Mouse (Mus musculus) effector memory CD4-positive, alpha-beta T cell, adult 7 months (primary cell): ENCODE data around the gene Ctf1. TPM values are rescaled to one million over a fixed set of nuclear protein-coding genes. Genes with fewer than 3 reads are reported as not detected.

Experiments used
- polyA plus RNA-seq: library from polyadenylated mRNA; unstranded; fragments of 100-300 nt; shearing (Covaris generic); gene quantifications from one replicate; pipeline ENCODE4 v1.2.1, GENCODE M21; 2017

The Ctf1 gene
- not detected for polyA plus RNA-seq

DNA sequence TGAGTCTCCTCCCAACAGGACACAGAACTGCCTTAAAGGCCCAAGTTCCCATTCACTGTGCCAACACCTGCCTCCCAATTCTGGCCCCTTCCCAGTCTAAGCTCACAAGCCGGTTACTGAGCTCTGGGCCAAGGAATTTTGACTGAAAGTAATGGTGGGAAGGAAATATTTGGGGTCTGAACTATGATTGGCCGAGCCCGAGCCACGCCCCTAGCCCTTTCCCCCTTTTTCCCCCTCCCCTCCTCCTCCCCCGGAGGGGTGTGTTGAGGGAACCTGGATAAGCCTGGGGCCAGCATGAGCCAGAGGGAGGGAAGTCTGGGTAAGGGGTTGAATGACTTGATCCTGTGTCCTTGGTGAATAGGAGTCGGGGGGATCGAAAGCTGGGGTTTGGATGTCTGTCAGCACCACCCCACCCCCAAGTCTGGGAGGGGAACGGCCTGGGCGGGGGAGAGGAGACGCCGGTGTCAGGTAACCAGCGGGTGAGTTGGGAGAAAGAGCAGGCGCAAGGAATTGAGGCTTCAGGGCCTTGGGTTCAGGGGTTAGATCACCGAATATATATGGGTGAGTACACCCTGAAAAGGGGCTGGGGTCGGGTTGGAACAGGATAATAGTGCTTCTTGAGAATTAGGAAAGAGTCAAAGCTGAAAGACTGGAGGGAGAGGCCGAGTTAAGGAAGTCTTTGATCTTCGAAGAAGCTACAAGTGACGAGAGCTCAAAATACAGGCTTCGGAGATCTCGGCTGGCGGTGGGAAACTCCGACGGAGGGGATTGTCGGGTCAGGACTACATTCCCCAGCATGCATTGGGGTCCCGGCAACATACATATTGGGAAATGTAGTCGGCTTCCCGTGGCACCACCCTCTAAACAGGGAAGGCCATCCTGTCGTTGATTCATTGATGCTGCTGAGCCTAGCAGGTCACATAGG, at the start of gene Ctf1:
Ctf1 (plus strand) TSS at position 276 of the 925 bp plus-strand sequence.

GRCm38 (mm10) chr7:127708207-127709078, 4.1 kb upstream of the Ctf1 start, which contains the start of gene Bcl7c:
TSS of gene Bcl7c (minus strand) at chr7:127708933.

DNA sequence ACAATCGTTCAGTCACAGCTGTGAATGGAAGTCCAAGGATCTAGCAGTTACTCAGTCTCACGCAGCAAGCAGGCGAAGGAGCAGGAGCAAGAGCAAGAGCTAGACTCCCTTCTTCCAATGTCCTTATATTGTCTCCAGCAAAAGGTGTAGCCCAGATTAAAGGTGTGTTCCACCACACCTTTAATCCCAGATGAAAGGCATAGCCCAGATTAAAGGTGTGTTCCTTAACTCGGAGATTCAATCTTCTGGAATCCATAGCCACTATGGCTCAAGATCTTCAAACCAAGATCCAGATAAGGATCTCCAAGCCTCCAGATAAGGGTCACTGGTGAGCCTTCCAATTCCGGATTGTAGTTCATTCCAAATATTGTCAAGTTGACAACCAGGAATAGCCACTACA, 19.5 kb downstream of the Ctf1 start, which contains the start of gene Ctf2:
Ctf2 (minus strand) TSS at position 101 of the 400 bp plus-strand sequence.

GRCm38 (mm10) chr7:127744366-127745045, 32.0 kb downstream of the Ctf1 start, which contains the start of gene Fbxl19:
TSS of gene Fbxl19 (plus strand) at chr7:127744543.

Other genes starting within 250 kb of the Ctf1 start
- 11.9 TPM for gene Fbrs, start 233.5 kb upstream of the Ctf1 start, polyA plus RNA-seq
- gene Srcap, start 200.8 kb upstream of the Ctf1 start, polyA plus RNA-seq, result 78.0 TPM
- 6.4 TPM for gene Gm42715, start 193.2 kb upstream of the Ctf1 start, polyA plus RNA-seq
- gene Tmem265, start 151.3 kb upstream of the Ctf1 start, polyA plus RNA-seq, result 3.5 TPM
- 76.0 TPM for gene Phkg2, start 139.4 kb upstream of the Ctf1 start, polyA plus RNA-seq
- gene Ccdc189, start 124.1 kb upstream of the Ctf1 start, polyA plus RNA-seq, result not detected
- gene Rnf40, start 124.0 kb upstream of the Ctf1 start, polyA plus RNA-seq, result 105 TPM
- gene Zfp629, start 96.9 kb upstream of the Ctf1 start, polyA plus RNA-seq, result 0.30 TPM
- gene Bcl7c, start 3.8 kb upstream of the Ctf1 start, polyA plus RNA-seq, result 49.0 TPM
- not detected for gene Ctf2, start 19.4 kb downstream of the Ctf1 start, polyA plus RNA-seq
- 0.77 TPM for gene Fbxl19, start 31.8 kb downstream of the Ctf1 start, polyA plus RNA-seq
- gene Orai3, start 57.1 kb downstream of the Ctf1 start, polyA plus RNA-seq, result 12.5 TPM
- gene Setd1a, start 63.9 kb downstream of the Ctf1 start, polyA plus RNA-seq, result 5.9 TPM
- gene Gm49388, start 72.9 kb downstream of the Ctf1 start, polyA plus RNA-seq, result not detected
- gene Hsd3b7, start 87.9 kb downstream of the Ctf1 start, polyA plus RNA-seq, result not detected
- 95.9 TPM for gene Stx4a, start 111.6 kb downstream of the Ctf1 start, polyA plus RNA-seq
- gene Stx1b, start 111.8 kb downstream of the Ctf1 start, polyA plus RNA-seq, result 0.51 TPM
- 23.9 TPM for gene Zfp646, start 163.5 kb downstream of the Ctf1 start, polyA plus RNA-seq
- gene Zfp668, start 164.1 kb downstream of the Ctf1 start, polyA plus RNA-seq, result 8.3 TPM
- gene Prss53, start 178.2 kb downstream of the Ctf1 start, polyA plus RNA-seq, result 0.23 TPM
- not detected for gene Gm21974, start 182.7 kb downstream of the Ctf1 start, polyA plus RNA-seq
- 48.9 TPM for gene Vkorc1, start 182.9 kb downstream of the Ctf1 start, polyA plus RNA-seq
- 39.1 TPM for gene Bckdk, start 191.3 kb downstream of the Ctf1 start, polyA plus RNA-seq
- gene Kat8, start 199.8 kb downstream of the Ctf1 start, polyA plus RNA-seq, result 30.1 TPM
- 0.33 TPM for gene Prss8, start 217.4 kb downstream of the Ctf1 start, polyA plus RNA-seq
- 1.1 TPM for gene Prss36, start 234.0 kb downstream of the Ctf1 start, polyA plus RNA-seq